Mouse (Mus musculus) hindbrain, postnatal 0 days (tissue): Measurements from ENCODE around the gene Prr36. TPM values are rescaled to one million over a fixed set of nuclear protein-coding genes. Genes with fewer than 3 reads are reported as not detected.
A peak's percentile ranks its signal among the peaks of the same experiment; 100 is the strongest.
"Not testable (repeated sequence)": the region's sequence is repeated elsewhere in the genome, so short reads cannot be mapped to it uniquely, and the experiment has no call there.

Experiments
- ATAC-seq: fragments of 200-750 bp; cut with Nextera tagmentation; 2 replicates; pipeline ENCODE4 v1.8.0; 2017; ENCODE audit warnings: mild to moderate bottlenecking, moderate TSS enrichment, moderate library complexity
- DNase-seq: peaks from one replicate; pipeline ENCODE4 v3.0.0-alpha.2; 2015; ENCODE audit warnings: low spot score
- H3K27ac ChIP-seq: fragments of 300-500 bp; sonication (generic); 2 replicates; pipeline ENCODE4 v1.5.1; 2014; ENCODE audit warnings: mild to moderate bottlenecking
- H3K27me3 ChIP-seq: fragments of 300-500 bp; sonication (generic); 2 replicates; pipeline ENCODE4 v1.6.1; 2014; ENCODE audit warnings: low read length, mixed read lengths; ENCODE audit not compliant: insufficient read depth
- H3K36me3 ChIP-seq: fragments of 300-500 bp; sonication (generic); 2 replicates; pipeline ENCODE4 v1.6.1; 2014; ENCODE audit warnings: low read length, mixed read lengths; ENCODE audit not compliant: insufficient read depth
- H3K4me1 ChIP-seq: fragments of 300-500 bp; sonication (generic); 2 replicates; pipeline ENCODE4 v1.6.1; 2014; ENCODE audit warnings: antibody characterized with exemption, low read length, mixed read lengths; ENCODE audit not compliant: insufficient read depth
- H3K4me2 ChIP-seq: fragments of 300-500 bp; sonication (generic); 2 replicates; pipeline ENCODE4 v1.6.1; 2014; ENCODE audit warnings: low read depth, mild to moderate bottlenecking, low read length, moderate library complexity, mixed read lengths
- H3K4me3 ChIP-seq: fragments of 300-500 bp; sonication (generic); 2 replicates; pipeline ENCODE4 v1.5.1; 2014; ENCODE audit warnings: low read length
- H3K9ac ChIP-seq: fragments of 300-500 bp; sonication (generic); replicated peaks from 2 replicates; pipeline ENCODE4 v1.6.1; 2014; ENCODE audit warnings: mild to moderate bottlenecking, low read length, moderate library complexity, mixed read lengths
- H3K9me3 ChIP-seq: fragments of 300-500 bp; sonication (generic); 2 replicates; pipeline ENCODE4 v1.6.1; 2016; ENCODE audit warnings: low read length, mixed read lengths
- CTCF ChIP-seq: IDR thresholded peaks from 2 replicates; pipeline ENCODE4 v1.5.1; 2016; ENCODE audit warnings: antibody characterized with exemption, control low read depth, low read depth
- WGBS: fragments of 180-500 bp; shearing (Covaris S2); extraction: QIAGEN DNeasy Blood & Tissue Kit; methylation state at CpG from one replicate; pipeline ENCODE4 v1.1.7; 2014; 5-methylcytosine and 5-hydroxymethylcytosine counted together
- polyA plus RNA-seq: library from polyadenylated mRNA; unstranded; fragments of >200 nt; fragmentation: Nextera tagmentation; extraction: Ambion mirVana; gene quantifications from 2 replicates; pipeline ENCODE4 v1.2.1, GENCODE M21; 2015
- total RNA-seq: library from RNA; depleted of rRNA; stranded (reverse); fragments of >200 nt; gene quantifications from 2 replicates; pipeline ENCODE4 v1.2.3, GENCODE M21; 2014

Gene Prr36
- total and polyA plus RNA-seq, 2 experiments from 2014 or later = 24.8 to 32.4 TPM

GRCm38 (mm10) chr8:4258233-4258632, 41.0 kb upstream of the Prr36 start:
- WGBS = 2% methylated on average over 35 of the region's 35 CpGs
- ATAC-seq (peak; percentile 71), DNase-seq (peak; percentile 85)
- Histone ChIP-seq H3K9me3 (no peaks in the 10 kb centered on the region), H3K9ac (peak overlapping the region; percentile 90), H3K27me3 (no peaks in the 10 kb centered on the region), H3K27ac (peak overlapping the region; percentile 94), H3K36me3 (peaks cover 45% of the 10 kb centered on the region; the same call in 1 of the 2 replicates), H3K4me3 (peak overlapping the region; percentile 76), H3K4me1 (peaks cover 18% of the 10 kb centered on the region), H3K4me2 (peak overlapping the region; percentile 74)
- peak; percentile 97 for TF ChIP-seq CTCF

GRCm38 (mm10) chr8:4257350-4257749, 40.1 kb upstream of the Prr36 start:
- H3K4me1 ChIP-seq = peaks cover 18% of the 10 kb centered on the region
- peaks cover 40% of the 10 kb centered on the region; the same call in 1 of the 2 replicates for H3K36me3 ChIP-seq
- TF ChIP-seq CTCF = no peak
- peak overlapping the region; percentile 90; the same call in 1 of the 2 replicates for H3K9ac ChIP-seq
- 58% methylated on average over 4 of the region's 4 CpGs for WGBS
- H3K4me2 ChIP-seq = peak overlapping the region; percentile 74
- peak overlapping the region; percentile 94; the same call in 1 of the 2 replicates for H3K27ac ChIP-seq
- no peaks in the 10 kb centered on the region for H3K27me3 ChIP-seq
- H3K9me3 ChIP-seq = no peaks in the 10 kb centered on the region
- peak overlapping the region; percentile 76 for H3K4me3 ChIP-seq
- DNase-seq = no peak
- no peak for ATAC-seq

- WGBS = 19% methylated on average over 4 of the region's 4 CpGs
- no peak overlapping the region for H3K4me3 ChIP-seq
- H3K27me3 ChIP-seq = no peaks in the 10 kb centered on the region
- TF ChIP-seq CTCF = no peak
- H3K27ac ChIP-seq = 0 out of 2 replicates have a peak overlapping the region, but pooled peaks have one; percentile 94
- peaks cover 36% of the 10 kb centered on the region; the same call in 1 of the 2 replicates for H3K36me3 ChIP-seq
- H3K4me2 ChIP-seq = peak overlapping the region; percentile 74
- no peak for ATAC-seq
- peak overlapping the region; percentile 18 for H3K9ac ChIP-seq
- peak; percentile 48 for DNase-seq
- H3K4me1 ChIP-seq = peaks cover 18% of the 10 kb centered on the region
- H3K9me3 ChIP-seq = no peaks in the 10 kb centered on the region
Observed at GRCm38 (mm10) chr8:4256911-4257310, 39.7 kb upstream of the Prr36 start.

- not testable (repeated sequence) for H3K27ac ChIP-seq
- peaks cover 18% of the 10 kb centered on the region for H3K4me1 ChIP-seq
Observed at GRCm38 (mm10) chr8:4255471-4255870, 38.2 kb upstream of the Prr36 start.

GRCm38 (mm10) chr8:4254001-4254400, 36.7 kb upstream of the Prr36 start:
- H3K27ac ChIP-seq = peak overlapping the region; percentile 94
- peaks cover 22% of the 10 kb centered on the region; the same call in 1 of the 2 replicates for H3K36me3 ChIP-seq
- TF ChIP-seq CTCF = peak; percentile 77
- H3K9ac ChIP-seq = peak overlapping the region; percentile 73
- H3K4me2 ChIP-seq = peak overlapping the region; percentile 66
- DNase-seq (peak; percentile 91), ATAC-seq (peak; percentile 5; the same call in 1 of the 2 replicates)
- H3K4me1 ChIP-seq = peaks cover 18% of the 10 kb centered on the region
- no peaks in the 10 kb centered on the region for H3K27me3 ChIP-seq
- H3K9me3 ChIP-seq = no peaks in the 10 kb centered on the region
- H3K4me3 ChIP-seq = peak overlapping the region; percentile 68
- 53% methylated on average over 6 of the region's 6 CpGs for WGBS

More at GRCm38 (mm10) chr8:4255471-4255870, 38.2 kb upstream of the Prr36 start:
- 83% methylated on average over 7 of the region's 7 CpGs for WGBS
- H3K36me3 ChIP-seq = peaks cover 26% of the 10 kb centered on the region; the same call in 1 of the 2 replicates
- H3K9ac ChIP-seq, H3K9me3 ChIP-seq, H3K4me2 ChIP-seq, ATAC-seq, H3K4me3 ChIP-seq, H3K27me3 ChIP-seq, DNase-seq: not testable (repeated sequence)

GRCm38 (mm10) chr8:4252934-4253841, 35.9 kb upstream of the Prr36 start, which contains the start of gene Snapc2:
Snapc2 (plus strand) TSS chr8:4253080.
- Histone ChIP-seq H3K4me2 (peak within 1 kb of the TSS; percentile 66), H3K36me3 (peaks cover 24% of the 10 kb centered on the region; the same call in 1 of the 2 replicates), H3K9me3 (no peaks in the 10 kb centered on the region), H3K4me1 (peaks cover 18% of the 10 kb centered on the region), H3K27ac (peak within 1 kb of the TSS; percentile 94), H3K4me3 (peak within 1 kb of the TSS; percentile 68), H3K27me3 (no peaks in the 10 kb centered on the region), H3K9ac (peak within 1 kb of the TSS; percentile 73)
- TF ChIP-seq CTCF = no peak
- ATAC-seq (peak; percentile 87), DNase-seq (peak; percentile 98)
- WGBS = under 1% methylated on average over 68 of the region's 69 CpGs
